Mouse (Mus musculus) forebrain, embryonic 16.5 days (tissue): Measurements from ENCODE around the gene Yipf2. TPM values are rescaled to one million over a fixed set of nuclear protein-coding genes. Genes with fewer than 3 reads are reported as not detected.

Experiments
- ATAC-seq: fragments of 200-750 bp; cut with Nextera tagmentation; 2 replicates; pipeline ENCODE4 v1.8.0; 2017; ENCODE audit warnings: mild to moderate bottlenecking, moderate library complexity
- H3K27ac ChIP-seq: fragments of 300-500 bp; sonication (generic); 2 replicates; pipeline ENCODE4 v1.5.1; 2014; ENCODE audit warnings: low read length, control low read depth
- H3K27me3 ChIP-seq: fragments of 300-500 bp; sonication (generic); replicated peaks from 2 replicates; pipeline ENCODE4 v1.6.1; 2014; ENCODE audit warnings: low read length; ENCODE audit not compliant: control insufficient read depth, insufficient read depth
- H3K36me3 ChIP-seq: fragments of 300-500 bp; sonication (generic); 2 replicates; pipeline ENCODE4 v1.6.1; 2014; ENCODE audit not compliant: control insufficient read depth, insufficient read depth
- H3K4me1 ChIP-seq: fragments of 300-500 bp; sonication (generic); replicated peaks from 2 replicates; pipeline ENCODE4 v1.6.1; 2014; ENCODE audit warnings: low read length; ENCODE audit not compliant: control insufficient read depth, insufficient read depth
- H3K4me2 ChIP-seq: fragments of 300-500 bp; sonication (generic); 2 replicates; pipeline ENCODE4 v1.6.1; 2014; ENCODE audit warnings: mild to moderate bottlenecking, low read length, control low read depth
- H3K4me3 ChIP-seq: fragments of 300-500 bp; sonication (generic); replicated peaks from 2 replicates; pipeline ENCODE4 v1.5.1; 2014; ENCODE audit warnings: mild to moderate bottlenecking, low read length, control low read depth
- H3K9ac ChIP-seq: fragments of 300-500 bp; sonication (generic); replicated peaks from 2 replicates; pipeline ENCODE4 v1.6.1; 2014; ENCODE audit warnings: low read depth, low read length, control low read depth
- H3K9me3 ChIP-seq: fragments of 300-500 bp; sonication (generic); 2 replicates; pipeline ENCODE4 v1.6.1; 2016; ENCODE audit warnings: low read length; ENCODE audit not compliant: control insufficient read depth
- WGBS: fragments of 180-500 bp; shearing (Covaris S2); extraction: QIAGEN DNeasy Blood & Tissue Kit; methylation state at CpG from one replicate; pipeline ENCODE4 v1.1.7; 2014; 5-methylcytosine and 5-hydroxymethylcytosine counted together
- polyA plus RNA-seq: library from polyadenylated mRNA; unstranded; fragments of >200 nt; fragmentation: Nextera tagmentation; extraction: Ambion mirVana; gene quantifications from 2 replicates; pipeline ENCODE4 v1.2.1, GENCODE M21; 2015

Yipf2 gene
- polyA plus RNA-seq, 1 experiment from 2014 or later: 24.8 TPM

GRCm38 (mm10) chr9:21568657-21569255, 23.9 kb downstream of the Yipf2 start:
- H3K27me3 ChIP-seq: no peaks in the 10 kb centered on the region
- H3K36me3 ChIP-seq: peaks cover 15% of the 10 kb centered on the region
- H3K9me3 ChIP-seq: no peaks in the 10 kb centered on the region
- ATAC-seq: no peak
- WGBS: 93% methylated on average over 8 of the region's 8 CpGs
- no peak overlapping the region for H3K27ac ChIP-seq
- H3K9ac ChIP-seq: no peak overlapping the region
- H3K4me2 ChIP-seq: no peak overlapping the region
- no peaks in the 10 kb centered on the region for H3K4me1 ChIP-seq
- no peak overlapping the region for H3K4me3 ChIP-seq

DNA sequence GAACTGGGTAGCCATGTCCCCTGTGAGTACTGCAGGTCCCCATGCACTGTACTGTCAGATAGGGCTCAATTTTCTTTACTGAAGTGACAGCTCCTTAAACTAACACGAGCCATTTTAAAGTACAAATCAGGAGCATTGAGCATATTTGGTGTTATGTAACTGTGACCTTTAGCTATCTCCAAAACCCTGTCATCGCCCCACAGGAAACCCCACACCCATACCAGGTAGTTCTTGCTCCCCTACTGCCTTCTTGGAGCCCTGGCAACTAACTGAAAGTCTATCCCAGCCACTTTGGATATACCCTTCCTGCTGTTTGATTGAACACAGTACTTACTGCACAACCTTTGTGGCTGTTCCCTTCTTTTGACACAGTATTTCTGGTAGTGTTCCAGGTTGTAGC, 25.6 kb downstream of the Yipf2 start:
- Histone ChIP-seq H3K27ac (no peak overlapping the region), H3K4me3 (no peak overlapping the region), H3K9ac (no peak overlapping the region), H3K4me1 (no peaks in the 10 kb centered on the region), H3K27me3 (no peaks in the 10 kb centered on the region), H3K36me3 (peaks cover 12% of the 10 kb centered on the region; the same call in 1 of the 2 replicates), H3K4me2 (no peak overlapping the region), H3K9me3 (no peaks in the 10 kb centered on the region)
- no peak for ATAC-seq
- 86% methylated on average over 2 of the region's 2 CpGs for WGBS

- no peak for ATAC-seq
- Histone ChIP-seq H3K4me1 (no peaks in the 10 kb centered on the region), H3K4me3 (no peak overlapping the region), H3K4me2 (no peak overlapping the region), H3K27ac (no peak overlapping the region), H3K9ac (no peak overlapping the region), H3K36me3 (peaks cover 7% of the 10 kb centered on the region; the same call in 1 of the 2 replicates), H3K27me3 (no peaks in the 10 kb centered on the region), H3K9me3 (no peaks in the 10 kb centered on the region)
- WGBS: 88% methylated on average over 1 of the region's 1 CpGs
These were observed 26.1 kb downstream of the Yipf2 start for GRCm38 (mm10) chr9:21566538-21566937.

GRCm38 (mm10) chr9:21565004-21565586, 27.5 kb downstream of the Yipf2 start:
- Histone ChIP-seq H3K4me1 (no peaks in the 10 kb centered on the region), H3K4me2 (no peak overlapping the region), H3K36me3 (peaks cover 2% of the 10 kb centered on the region; the same call in 1 of the 2 replicates), H3K27me3 (no peaks in the 10 kb centered on the region), H3K4me3 (no peak overlapping the region), H3K27ac (no peak overlapping the region), H3K9me3 (no peaks in the 10 kb centered on the region), H3K9ac (no peak overlapping the region)
- no peak for ATAC-seq
- WGBS: 87% methylated on average over 4 of the region's 4 CpGs

GRCm38 (mm10) chr9:21564420-21564819, 28.2 kb downstream of the Yipf2 start:
- Histone ChIP-seq H3K36me3 (no peaks in the 10 kb centered on the region), H3K4me3 (no peak overlapping the region), H3K4me1 (no peaks in the 10 kb centered on the region), H3K4me2 (no peak overlapping the region), H3K9ac (no peak overlapping the region), H3K27me3 (no peaks in the 10 kb centered on the region), H3K27ac (no peak overlapping the region), H3K9me3 (no peaks in the 10 kb centered on the region)
- WGBS: 75% methylated on average over 1 of the region's 1 CpGs
- ATAC-seq: no peak

- Histone ChIP-seq H3K9ac (no peak overlapping the region), H3K27ac (no peak overlapping the region), H3K4me1 (no peaks in the 10 kb centered on the region), H3K36me3 (no peaks in the 10 kb centered on the region), H3K4me3 (no peak overlapping the region), H3K4me2 (no peak overlapping the region), H3K9me3 (no peaks in the 10 kb centered on the region), H3K27me3 (no peaks in the 10 kb centered on the region)
- ATAC-seq: no peak
- WGBS: 95% methylated on average over 3 of the region's 3 CpGs
These were observed 33.5 kb downstream of the Yipf2 start for GRCm38 (mm10) chr9:21559151-21559550.

- Histone ChIP-seq H3K4me2 (no peak overlapping the region), H3K4me3 (no peak overlapping the region), H3K9me3 (no peaks in the 10 kb centered on the region), H3K4me1 (no peaks in the 10 kb centered on the region), H3K36me3 (no peaks in the 10 kb centered on the region), H3K9ac (no peak overlapping the region), H3K27me3 (no peaks in the 10 kb centered on the region), H3K27ac (no peak overlapping the region)
- 80% methylated on average over 4 of the region's 4 CpGs for WGBS
- ATAC-seq: no peak
These were observed 34.3 kb downstream of the Yipf2 start for GRCm38 (mm10) chr9:21558366-21558765.

GRCm38 (mm10) chr9:21557556-21557955, 35.1 kb downstream of the Yipf2 start:
- H3K27me3 ChIP-seq: no peaks in the 10 kb centered on the region
- no peak for ATAC-seq
- H3K4me3 ChIP-seq: no peak overlapping the region
- H3K9ac ChIP-seq: no peak overlapping the region
- no peak overlapping the region for H3K4me2 ChIP-seq
- no peaks in the 10 kb centered on the region for H3K9me3 ChIP-seq
- H3K27ac ChIP-seq: no peak overlapping the region
- no peaks in the 10 kb centered on the region for H3K4me1 ChIP-seq
- H3K36me3 ChIP-seq: no peaks in the 10 kb centered on the region
- 98% methylated on average over 2 of the region's 2 CpGs for WGBS

DNA sequence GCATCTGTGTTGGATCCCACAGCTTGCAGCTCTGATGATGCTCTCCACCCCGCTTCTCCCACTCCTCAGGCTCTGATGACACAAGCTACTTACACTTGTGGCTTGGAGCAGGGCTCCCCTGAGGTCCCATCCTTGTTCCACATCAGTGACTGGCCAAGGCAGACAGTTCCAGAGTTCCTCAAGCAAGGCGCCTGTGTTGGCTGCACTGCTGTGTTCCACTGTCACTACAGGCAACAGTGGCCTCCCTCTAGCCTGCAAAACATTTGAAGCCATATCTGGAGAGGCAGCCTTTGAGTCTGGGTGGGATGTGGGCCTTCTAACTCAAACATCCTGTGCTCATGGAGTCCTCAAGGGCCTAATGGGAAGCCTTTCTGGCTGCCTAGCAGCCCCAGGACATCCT, 35.6 kb downstream of the Yipf2 start:
- no peak overlapping the region for H3K4me3 ChIP-seq
- H3K27ac ChIP-seq: no peak overlapping the region
- H3K27me3 ChIP-seq: no peaks in the 10 kb centered on the region
- WGBS: 88% methylated on average over 2 of the region's 2 CpGs
- H3K9me3 ChIP-seq: no peaks in the 10 kb centered on the region
- H3K4me2 ChIP-seq: no peak overlapping the region
- no peaks in the 10 kb centered on the region for H3K36me3 ChIP-seq
- H3K9ac ChIP-seq: no peak overlapping the region
- no peaks in the 10 kb centered on the region for H3K4me1 ChIP-seq
- no peak for ATAC-seq
